Mouse (Mus musculus): ENCODE results near the gene Ppp1r3c.
"Not testable (repeated sequence)": the region's sequence is repeated elsewhere in the genome, so short reads cannot be mapped to it uniquely, and the experiment has no call there.

- not testable (repeated sequence) for TF ChIP-seq CTCF (IDR thresholded peaks at IDR 0.05; ENCODE audit: low read depth, low read length); POLR2A (IDR thresholded peaks at IDR 0.05; ENCODE audit: insufficient read depth, low read length); EP300 (IDR thresholded peaks at IDR 0.05; ENCODE audit: insufficient read depth, low read depth, low read length)
These were observed 6.0 kb downstream of the Ppp1r3c start for GRCm38 (mm10) chr19:36730414-36730813.
